Mouse (Mus musculus) CD4-positive, CD25-positive, alpha-beta regulatory T cell, adult 4 months (primary cell): ENCODE data around the gene Ier3. TPM values are rescaled to one million over a fixed set of nuclear protein-coding genes. Genes with fewer than 3 reads are reported as not detected.

Experiments
- ATAC-seq: one replicate; pipeline ENCODE4 v1.8.0; 2017
- polyA plus RNA-seq, 2 experiments: library from polyadenylated mRNA; unstranded; fragments of 100-300 nt; shearing (Covaris generic); gene quantifications; one replicate each; pipeline ENCODE4 v1.2.1; 2017

Gene Ier3
- 1 to 10 TPM; 1.1 to 1.9 TPM for polyA plus RNA-seq

DNA sequence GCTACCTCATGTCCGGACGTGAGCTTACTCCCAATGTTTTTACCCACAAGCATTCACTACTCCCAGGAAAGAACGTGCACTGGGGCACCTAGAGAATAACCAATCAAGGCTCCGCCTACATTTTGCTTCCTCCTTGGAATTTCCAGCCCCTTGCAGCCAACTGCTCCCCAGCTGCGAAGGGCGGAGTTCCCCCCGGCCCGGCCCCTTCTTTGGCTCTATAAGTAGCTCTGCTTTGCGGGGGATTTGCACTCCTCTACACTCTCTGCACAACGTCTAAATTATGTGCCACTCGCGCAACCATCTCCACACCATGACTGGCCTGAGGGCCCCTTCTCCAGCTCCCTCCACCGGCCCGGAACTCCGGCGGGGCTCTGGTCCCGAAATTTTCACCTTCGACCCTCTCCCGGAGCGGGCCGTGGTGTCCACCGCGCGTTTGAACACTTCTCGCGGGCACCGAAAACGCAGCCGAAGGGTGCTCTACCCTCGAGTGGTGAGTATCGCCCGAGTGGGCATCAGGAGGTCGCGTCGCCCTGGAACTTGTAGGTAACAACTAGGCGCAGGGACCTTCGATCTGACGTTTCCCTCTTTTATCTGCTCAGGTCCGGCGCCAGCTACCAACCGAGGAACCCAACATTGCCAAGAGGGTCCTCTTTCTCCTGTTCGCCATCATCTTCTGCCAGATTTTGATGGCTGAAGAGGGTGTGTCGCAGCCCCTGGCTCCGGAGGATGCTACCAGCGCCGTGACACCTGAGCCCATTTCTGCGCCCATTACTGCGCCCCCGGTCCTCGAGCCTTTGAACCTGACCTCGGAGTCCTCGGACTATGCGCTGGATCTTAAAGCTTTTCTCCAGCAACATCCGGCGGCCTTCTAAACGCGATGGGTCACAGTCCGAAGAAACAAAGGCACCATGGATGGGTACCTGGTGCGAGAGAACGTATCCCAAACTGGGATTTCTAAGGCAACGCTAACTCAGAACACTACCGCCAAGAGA is at the start of gene Ier3:
Gene Ier3 (plus strand): TSS at position 246 of the 992 bp plus-strand sequence.
- peak; percentile 21 for ATAC-seq

GRCm38 (mm10) chr17:35776811-35777609 is 44.5 kb upstream of the Ier3 start:
- ATAC-seq = no peak

GRCm38 (mm10) chr17:35778965-35779364 is 42.5 kb upstream of the Ier3 start:
- no peak for ATAC-seq

- no peak for ATAC-seq
Observed at GRCm38 (mm10) chr17:35779466-35780205, 41.8 kb upstream of the Ier3 start.

DNA sequence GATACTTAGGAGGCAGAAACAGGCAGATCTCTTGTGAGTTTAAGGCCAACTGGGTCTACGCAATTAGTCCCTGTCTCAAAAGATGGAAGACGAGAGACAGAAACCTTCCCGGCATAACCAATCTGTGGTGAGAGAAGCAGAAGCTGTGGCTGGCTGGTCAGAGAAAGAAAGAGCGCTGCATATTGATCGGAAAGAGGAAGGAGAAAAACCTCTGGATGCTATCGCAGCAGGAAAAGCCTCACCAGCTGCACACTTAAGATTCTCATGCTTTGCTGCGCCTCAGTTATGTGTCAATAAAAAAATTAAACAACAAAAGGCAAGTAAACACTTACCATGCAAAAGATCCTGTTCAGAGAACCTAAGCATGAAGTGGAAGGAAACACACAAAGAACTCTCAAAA is 41.1 kb upstream of the Ier3 start:
- ATAC-seq = no peak

DNA sequence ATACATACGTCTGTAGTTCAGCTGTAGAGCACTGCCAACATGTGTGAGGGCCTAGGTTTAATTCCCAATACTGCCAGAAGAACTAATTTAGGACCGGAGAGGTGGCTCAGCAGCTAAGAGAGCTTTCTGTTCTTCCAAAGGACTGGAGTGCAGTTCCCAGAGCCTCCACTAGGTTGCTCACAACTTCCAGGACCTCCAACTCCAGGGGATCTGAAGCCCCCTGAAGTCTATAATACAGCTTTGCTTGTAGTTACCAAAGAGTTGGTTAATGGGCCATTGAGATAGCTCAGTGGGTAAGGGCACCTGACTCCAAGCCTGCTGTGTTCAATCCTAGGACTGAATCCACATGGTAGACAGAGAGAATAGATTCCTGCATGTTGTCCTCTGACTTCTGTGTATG is 39.1 kb upstream of the Ier3 start:
- no peak for ATAC-seq

DNA sequence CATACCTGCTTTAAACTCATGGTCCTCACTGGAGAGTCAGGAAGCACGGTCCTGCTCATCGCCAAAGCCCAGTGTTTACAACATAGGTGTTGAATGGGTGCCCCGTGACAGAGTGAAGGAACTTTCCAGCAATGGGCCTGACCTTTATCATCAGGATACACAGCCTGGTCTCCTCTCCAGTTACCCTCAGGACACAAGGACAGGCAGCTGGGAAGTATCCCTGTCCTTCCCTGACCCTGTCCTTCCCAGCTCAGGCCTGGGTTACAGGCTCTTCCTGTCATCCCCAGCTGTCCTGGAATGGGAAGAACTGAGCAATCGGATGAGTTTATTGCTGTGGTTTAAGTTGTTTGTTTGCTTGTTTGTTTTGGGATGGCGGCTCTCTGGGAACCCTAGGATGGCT is 38.6 kb upstream of the Ier3 start:
- ATAC-seq = no peak

GRCm38 (mm10) chr17:35783944-35784343 is 37.5 kb upstream of the Ier3 start:
- ATAC-seq = no peak

DNA sequence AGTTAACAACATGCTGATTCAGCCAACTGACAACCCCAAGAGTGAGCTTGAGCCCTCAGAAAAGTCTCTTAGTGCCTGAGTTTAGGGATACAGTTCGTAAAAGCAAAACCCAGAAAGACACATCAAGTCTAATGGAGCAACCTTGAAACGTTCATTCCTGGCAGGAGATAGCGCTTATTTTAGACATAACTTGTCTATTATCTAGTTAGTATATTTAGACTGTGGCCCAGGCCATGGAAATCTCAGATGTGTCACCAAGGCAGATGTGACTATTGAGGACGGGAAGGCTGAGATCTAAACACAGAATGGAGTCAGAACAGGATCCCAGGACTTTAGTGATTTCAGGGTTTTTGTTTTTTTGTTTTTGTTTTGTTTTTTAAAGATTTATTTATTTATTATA is 36.3 kb upstream of the Ier3 start:
- ATAC-seq = no peak

DNA sequence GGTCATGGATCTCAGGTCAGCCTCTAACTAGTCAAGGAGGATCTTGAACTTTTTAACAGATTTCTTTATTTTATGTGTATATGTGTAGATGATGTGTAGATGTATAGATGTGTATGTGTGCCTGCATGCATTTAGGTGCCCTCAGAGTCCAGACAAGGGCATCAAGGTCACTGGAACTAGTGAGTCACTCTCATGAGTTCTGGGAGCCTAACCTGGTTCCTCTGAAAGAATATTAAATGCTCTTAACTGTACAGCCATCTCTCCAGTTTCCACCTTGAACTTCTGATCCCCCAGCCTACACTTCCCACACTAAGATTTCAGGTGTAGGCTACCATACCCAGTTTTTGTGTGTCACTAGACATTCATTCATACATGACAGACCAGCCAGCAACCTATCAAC is 34.0 kb upstream of the Ier3 start:
- no peak for ATAC-seq

GRCm38 (mm10) chr17:35788025-35788424 is 33.5 kb upstream of the Ier3 start:
- no peak for ATAC-seq

DNA sequence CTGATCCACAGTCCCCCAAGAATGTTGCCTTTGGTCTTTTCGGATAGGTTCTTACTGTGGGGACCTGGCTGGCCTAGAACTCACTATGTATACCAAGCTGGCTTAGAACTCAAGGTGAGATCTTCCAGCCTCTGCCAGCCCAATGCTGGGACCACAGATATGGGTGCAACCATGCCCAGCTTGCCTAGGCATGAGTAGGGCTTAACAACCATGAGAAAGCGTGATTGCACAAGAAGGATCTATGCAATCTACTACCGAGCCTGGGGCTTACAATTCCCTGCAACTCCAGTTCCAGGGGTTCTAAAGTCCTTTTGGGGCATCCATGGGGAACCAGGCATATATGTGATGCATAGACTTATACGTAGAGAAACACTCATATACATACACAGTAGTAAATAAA is 30.6 kb upstream of the Ier3 start:
- ATAC-seq = no peak

DNA sequence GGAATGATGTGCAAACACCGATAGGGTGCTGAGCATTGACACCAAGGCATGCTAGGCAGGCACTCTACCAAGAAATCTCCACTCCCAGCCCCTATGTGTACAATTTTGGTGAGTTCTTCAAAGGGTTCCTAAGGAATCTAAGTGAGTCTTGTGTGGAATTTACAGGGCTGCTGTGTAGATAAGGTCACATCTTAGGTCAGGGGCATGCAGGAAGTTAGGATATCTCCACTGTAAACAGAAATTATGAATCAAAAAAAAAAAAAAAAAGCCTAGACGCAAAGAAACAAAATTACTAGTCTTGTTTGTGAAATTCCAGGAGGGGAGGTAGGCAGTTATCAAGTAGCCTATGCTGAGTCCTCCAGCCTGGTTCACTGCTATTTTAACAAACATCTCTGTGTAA is 28.6 kb upstream of the Ier3 start:
- no peak for ATAC-seq

GRCm38 (mm10) chr17:35795099-35795498 is 26.4 kb upstream of the Ier3 start:
- ATAC-seq = no peak

DNA sequence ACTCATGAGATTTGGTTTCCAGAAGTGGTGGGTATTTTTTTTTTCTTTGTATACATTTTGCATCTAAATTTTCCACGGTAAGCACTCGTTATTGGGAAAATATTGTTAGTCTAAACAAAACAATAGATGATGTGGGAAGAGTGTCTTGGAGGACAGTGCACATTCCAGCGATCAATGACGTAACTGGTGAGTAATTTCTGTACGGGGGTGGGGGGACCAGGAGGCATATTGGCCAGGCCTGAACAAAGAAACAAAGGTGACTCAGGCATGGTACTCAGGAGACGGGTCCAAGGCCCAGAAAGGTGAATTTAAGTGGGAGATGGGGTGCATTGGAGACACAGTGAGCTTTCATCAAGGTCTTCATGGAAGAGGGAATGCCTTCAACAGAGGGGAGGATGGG is 25.8 kb upstream of the Ier3 start:
- ATAC-seq = no peak

GRCm38 (mm10) chr17:35796835-35797234 is 24.6 kb upstream of the Ier3 start:
- no peak for ATAC-seq

DNA sequence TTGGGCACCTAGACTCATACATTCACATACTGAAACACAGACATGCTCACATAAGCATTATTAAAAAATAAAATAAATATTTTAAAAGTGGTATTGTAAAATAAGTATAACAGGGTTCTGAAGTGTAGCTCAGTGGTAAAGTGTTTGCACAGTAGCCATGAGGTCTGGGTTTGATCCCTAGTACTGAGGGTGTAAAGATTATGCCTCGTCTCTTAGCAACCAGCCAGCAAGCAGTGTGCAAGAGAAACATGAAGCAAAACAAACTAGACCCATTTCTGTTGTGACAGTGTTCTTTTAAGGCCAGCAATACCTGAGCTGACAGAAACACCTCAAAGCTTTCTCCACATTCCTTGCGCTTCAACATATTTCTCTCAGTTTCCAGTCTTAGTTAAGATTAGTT is 20.6 kb upstream of the Ier3 start:
- ATAC-seq = no peak

DNA sequence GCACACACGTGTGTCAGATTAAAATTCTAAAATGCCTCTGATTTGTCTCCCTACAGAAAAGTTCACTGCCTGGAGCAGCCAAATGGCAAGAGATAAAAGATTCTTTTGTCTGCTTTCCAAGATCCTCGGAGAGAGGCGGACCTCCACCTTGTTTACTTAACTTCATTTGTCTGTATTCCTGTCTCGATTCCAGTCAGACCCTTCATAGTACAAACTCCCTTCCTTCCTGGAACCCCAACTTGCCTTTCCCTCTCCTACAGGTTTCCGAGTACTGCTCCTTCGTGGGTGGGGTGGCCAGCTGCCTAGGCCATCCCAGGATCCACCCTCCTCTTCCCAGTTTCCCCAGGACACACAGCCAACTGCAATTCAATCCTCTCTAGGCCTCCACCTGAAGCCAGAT is 18.5 kb upstream of the Ier3 start:
- ATAC-seq = no peak

DNA sequence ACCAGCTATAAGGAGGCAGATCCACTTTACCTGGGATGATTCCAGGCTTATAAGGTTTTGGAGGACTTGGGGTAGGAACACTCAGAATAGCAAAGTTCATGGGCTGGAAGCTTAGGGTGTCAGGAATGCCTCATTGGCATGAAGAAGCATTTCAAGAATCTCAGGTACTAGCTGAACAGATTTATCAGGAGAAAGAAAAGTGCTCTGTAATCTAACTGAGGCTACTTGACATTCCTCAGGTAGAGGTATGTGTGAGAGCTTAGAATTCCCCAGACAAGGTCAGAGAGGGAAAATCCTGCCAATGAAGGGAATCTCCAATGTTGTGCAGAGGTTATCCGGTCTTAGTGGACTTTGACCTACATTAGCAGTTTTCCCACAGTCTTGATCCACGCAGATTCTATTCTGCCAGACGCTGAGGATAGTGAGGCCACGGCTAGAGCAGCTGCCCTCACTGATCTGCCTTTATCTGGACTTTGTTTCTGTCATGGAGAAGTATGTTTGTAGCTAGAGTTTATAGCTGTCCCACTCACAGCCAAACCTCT is 17.6 kb upstream of the Ier3 start:
- ATAC-seq = no peak

GRCm38 (mm10) chr17:35808073-35808472 is 13.4 kb upstream of the Ier3 start:
- no peak for ATAC-seq

DNA sequence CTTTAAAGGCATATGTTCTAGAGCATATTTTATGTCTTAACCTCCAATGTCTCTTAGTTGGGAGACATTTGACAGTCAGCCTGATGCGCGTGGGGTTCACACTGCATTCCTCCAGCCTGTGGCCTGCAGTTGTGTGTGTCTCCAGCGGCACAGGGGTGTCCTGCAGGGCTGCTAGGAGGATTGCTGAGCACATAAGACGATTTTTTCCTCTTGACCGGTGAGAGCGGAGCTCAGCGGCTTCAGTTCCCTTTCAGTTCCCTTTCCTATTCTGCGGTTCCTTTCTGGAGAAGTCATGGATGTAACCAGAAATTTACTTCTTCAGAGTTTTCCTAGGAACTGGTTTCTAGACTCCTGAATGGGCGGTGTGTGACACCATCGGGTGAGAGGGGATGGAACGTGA is 12.1 kb upstream of the Ier3 start:
- no peak for ATAC-seq

DNA sequence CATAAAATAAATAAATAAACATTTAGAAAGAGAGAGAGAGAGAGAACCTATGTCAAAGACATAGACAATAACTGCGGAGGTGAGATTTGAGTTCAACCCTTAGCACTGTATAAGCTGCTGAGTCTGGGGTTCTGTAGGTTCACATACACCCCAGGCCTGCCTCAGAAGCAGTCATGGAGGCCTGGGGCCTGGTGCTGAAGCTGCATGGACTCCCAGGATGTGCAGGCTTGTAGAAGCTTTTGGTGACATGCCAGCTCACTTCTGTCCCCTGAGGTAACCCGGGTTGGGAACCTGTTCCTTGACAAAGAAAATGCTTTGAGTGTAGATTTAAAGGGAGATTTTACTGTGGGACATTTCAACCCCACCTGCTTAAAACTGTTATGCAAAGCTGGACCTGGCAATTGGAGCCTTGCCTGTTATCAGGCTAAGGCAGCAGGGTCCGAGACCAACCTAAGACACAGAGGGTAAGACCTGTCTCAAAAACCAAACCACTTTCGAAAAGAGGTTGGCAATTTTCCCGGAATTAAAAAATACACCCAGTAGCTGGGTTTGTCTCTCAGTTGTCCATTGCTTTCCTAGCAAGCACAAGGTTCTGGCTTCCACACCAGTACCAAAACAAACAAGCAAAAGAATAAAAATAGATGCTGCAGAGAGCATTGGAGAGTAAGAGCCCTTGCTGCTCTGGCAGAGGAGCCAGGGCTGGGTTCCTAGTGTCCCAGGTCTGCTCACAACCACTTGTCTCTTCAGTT is 10.4 kb upstream of the Ier3 start:
- no peak for ATAC-seq
